Mouse (Mus musculus) heart, embryonic 12.5 days (tissue): ENCODE measurements around the gene Scgb1a1. TPM values are rescaled to one million over a fixed set of nuclear protein-coding genes. Genes with fewer than 3 reads are reported as not detected.

Experiments used
- ATAC-seq: fragments of 200-750 bp; cut with Nextera tagmentation; 2 replicates; pipeline ENCODE4 v1.8.0; 2017; ENCODE audit warnings: moderate TSS enrichment, moderate library complexity; ENCODE audit not compliant: insufficient number of reproducible peaks, low FRiP score
- H3K27ac ChIP-seq: fragments of 300-500 bp; sonication (generic); 2 replicates; pipeline ENCODE4 v1.5.1; 2016; ENCODE audit warnings: mild to moderate bottlenecking, moderate library complexity; ENCODE audit not compliant: poor library complexity, severe bottlenecking
- H3K27me3 ChIP-seq: fragments of 300-500 bp; sonication (generic); replicated peaks from 2 replicates; pipeline ENCODE4 v1.6.1; 2016; ENCODE audit warnings: mild to moderate bottlenecking, moderate library complexity
- H3K36me3 ChIP-seq: fragments of 300-500 bp; sonication (generic); 2 replicates; pipeline ENCODE4 v1.6.1; 2016; ENCODE audit warnings: mild to moderate bottlenecking, moderate library complexity
- H3K4me1 ChIP-seq: fragments of 300-500 bp; sonication (generic); replicated peaks from 2 replicates; pipeline ENCODE4 v1.6.1; 2016; ENCODE audit warnings: mild to moderate bottlenecking
- H3K4me2 ChIP-seq: fragments of 300-500 bp; sonication (generic); 2 replicates; pipeline ENCODE4 v1.6.1; 2016; ENCODE audit warnings: mild to moderate bottlenecking, moderate library complexity
- H3K4me3 ChIP-seq: fragments of 300-500 bp; sonication (generic); 2 replicates; pipeline ENCODE4 v1.5.1; 2016; ENCODE audit warnings: mild to moderate bottlenecking
- H3K9ac ChIP-seq: fragments of 300-500 bp; sonication (generic); 2 replicates; pipeline ENCODE4 v1.6.1; 2016; ENCODE audit warnings: mild to moderate bottlenecking, moderate library complexity
- H3K9me3 ChIP-seq: fragments of 300-500 bp; sonication (generic); replicated peaks from 2 replicates; pipeline ENCODE4 v1.6.1; 2016; ENCODE audit warnings: mild to moderate bottlenecking, moderate library complexity
- WGBS: fragments of 180-500 bp; shearing (Covaris S2); methylation state at CpG from one replicate; pipeline ENCODE4 v1.1.7; 2016; 5-methylcytosine and 5-hydroxymethylcytosine counted together
- polyA plus RNA-seq: library from polyadenylated mRNA; unstranded; fragments of >200 nt; fragmentation: Nextera tagmentation; extraction: Ambion mirVana; gene quantifications from 2 replicates; pipeline ENCODE4 v1.2.1, GENCODE M21; 2016

Gene Scgb1a1
- polyA plus RNA-seq, 1 experiment from 2014 or later = not detected

- H3K4me2 ChIP-seq = no peak overlapping the region
- no peaks in the 10 kb centered on the region for H3K36me3 ChIP-seq
- H3K4me3 ChIP-seq = no peak overlapping the region
- H3K27me3 ChIP-seq = no peaks in the 10 kb centered on the region
- H3K9ac ChIP-seq = no peak overlapping the region
- H3K27ac ChIP-seq = no peak overlapping the region
- no peak for ATAC-seq
- no peaks in the 10 kb centered on the region for H3K9me3 ChIP-seq
- 89% methylated on average over 3 of the region's 3 CpGs for WGBS
- peaks cover 32% of the 10 kb centered on the region for H3K4me1 ChIP-seq
Observed at GRCm38 (mm10) chr19:9076035-9076434, 11.7 kb downstream of the Scgb1a1 start.

- 71% methylated on average over 2 of the region's 2 CpGs for whole genome bisulfite sequencing
- H3K27ac ChIP-seq = no peak overlapping the region
- ATAC-seq = no peak
Observed at GRCm38 (mm10) chr19:9075558-9075957, 12.2 kb downstream of the Scgb1a1 start.

DNA sequence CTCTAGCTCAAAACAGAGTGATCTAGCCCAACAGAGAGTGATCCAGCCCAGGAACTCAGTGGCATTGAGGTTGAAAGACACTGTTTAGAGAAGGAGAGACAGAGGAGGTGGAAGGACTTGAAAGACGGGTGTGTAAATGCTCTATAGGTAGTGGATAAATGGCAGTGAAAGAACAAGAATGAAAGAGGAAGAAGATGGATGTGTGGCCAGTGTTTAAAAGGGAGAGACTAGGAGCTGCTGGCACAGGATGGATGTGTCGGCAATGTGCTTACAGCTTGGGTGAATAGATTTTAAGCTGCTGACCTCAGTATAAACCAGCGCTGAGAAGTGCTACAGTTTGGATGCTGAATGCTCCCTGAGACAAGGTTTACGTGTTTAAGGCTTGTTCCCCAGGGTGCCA lies 13.3 kb downstream of the Scgb1a1 start:
- H3K27ac ChIP-seq = peak overlapping the region; percentile 25; the same call in 1 of the 2 replicates
- 69% methylated on average over 4 of the region's 4 CpGs for WGBS
- no peak overlapping the region for H3K4me2 ChIP-seq
- H3K4me3 ChIP-seq = no peak overlapping the region
- H3K27me3 ChIP-seq = no peaks in the 10 kb centered on the region
- ATAC-seq = no peak
- peaks cover 41% of the 10 kb centered on the region for H3K4me1 ChIP-seq
- H3K36me3 ChIP-seq = no peaks in the 10 kb centered on the region
- H3K9me3 ChIP-seq = no peaks in the 10 kb centered on the region
- H3K9ac ChIP-seq = no peak overlapping the region

More at GRCm38 (mm10) chr19:9075558-9075957, 12.2 kb downstream of the Scgb1a1 start:
- Histone ChIP-seq H3K9ac (no peak overlapping the region), H3K4me1 (peaks cover 37% of the 10 kb centered on the region), H3K4me3 (no peak overlapping the region), H3K27me3 (no peaks in the 10 kb centered on the region), H3K36me3 (no peaks in the 10 kb centered on the region), H3K4me2 (no peak overlapping the region), H3K9me3 (no peaks in the 10 kb centered on the region)

GRCm38 (mm10) chr19:9073776-9074411 lies 13.9 kb downstream of the Scgb1a1 start:
- H3K4me1 ChIP-seq = peaks cover 40% of the 10 kb centered on the region
- no peak overlapping the region for H3K4me3 ChIP-seq
- WGBS = 45% methylated on average over 12 of the region's 12 CpGs
- H3K36me3 ChIP-seq = no peaks in the 10 kb centered on the region
- no peaks in the 10 kb centered on the region for H3K27me3 ChIP-seq
- no peak overlapping the region; the same call in 1 of the 2 replicates for H3K9ac ChIP-seq
- no peak for ATAC-seq
- no peak overlapping the region for H3K4me2 ChIP-seq
- H3K27ac ChIP-seq = no peak overlapping the region
- H3K9me3 ChIP-seq = no peaks in the 10 kb centered on the region

GRCm38 (mm10) chr19:9072157-9072530 lies 15.6 kb downstream of the Scgb1a1 start:
- Histone ChIP-seq H3K27ac (peak overlapping the region; percentile 78), H3K4me2 (no peak overlapping the region), H3K4me1 (peaks cover 40% of the 10 kb centered on the region), H3K9ac (no peak overlapping the region), H3K27me3 (no peaks in the 10 kb centered on the region), H3K4me3 (no peak overlapping the region), H3K36me3 (no peaks in the 10 kb centered on the region), H3K9me3 (no peaks in the 10 kb centered on the region)
- no peak for ATAC-seq
- 32% methylated on average over 2 of the region's 2 CpGs for WGBS

DNA sequence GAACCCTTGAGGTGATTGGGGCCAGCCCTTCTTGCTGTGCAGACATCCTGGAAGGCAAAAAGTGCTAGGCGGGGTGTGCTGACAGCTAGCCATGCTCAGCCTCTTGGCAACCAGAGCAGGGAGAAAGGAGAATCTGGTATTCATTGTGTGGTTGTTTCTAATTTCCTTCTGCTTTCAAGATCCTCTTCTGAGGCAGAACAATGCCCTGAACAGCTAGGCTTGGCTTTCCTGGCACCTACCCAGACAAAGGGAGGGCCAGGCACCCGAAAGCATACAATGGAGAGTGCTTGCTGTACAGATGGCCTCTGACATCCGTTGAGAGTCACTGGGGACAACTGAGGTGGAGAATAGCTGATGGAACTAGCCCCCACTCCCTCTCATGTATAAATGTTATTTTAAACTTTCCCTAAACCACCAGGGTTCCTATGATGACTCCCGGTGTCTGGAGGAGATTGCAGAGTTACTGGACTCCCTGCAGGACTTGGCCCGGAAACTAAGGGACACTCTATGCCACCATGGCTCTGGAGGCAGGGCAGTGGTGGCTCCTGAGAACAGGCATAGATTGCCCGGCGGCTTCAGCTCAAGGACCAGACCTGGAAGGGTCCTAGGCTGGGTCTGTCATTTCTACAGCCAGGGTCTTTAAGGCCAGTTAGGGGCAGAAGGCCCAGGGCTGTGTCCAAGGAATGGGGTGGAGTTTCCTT lies 16.2 kb downstream of the Scgb1a1 start:
- Histone ChIP-seq H3K4me2 (peak overlapping the region; percentile 15; the same call in 1 of the 2 replicates), H3K9ac (no peak overlapping the region)
- WGBS = 40% methylated on average over 7 of the region's 7 CpGs

GRCm38 (mm10) chr19:9070316-9070715 lies 17.4 kb downstream of the Scgb1a1 start:
- Histone ChIP-seq H3K9me3 (no peaks in the 10 kb centered on the region), H3K4me1 (peaks cover 48% of the 10 kb centered on the region), H3K9ac (no peak overlapping the region), H3K27ac (peak overlapping the region; percentile 14; the same call in 1 of the 2 replicates), H3K36me3 (no peaks in the 10 kb centered on the region), H3K4me2 (no peak overlapping the region), H3K4me3 (no peak overlapping the region), H3K27me3 (no peaks in the 10 kb centered on the region)
- 68% methylated on average over 2 of the region's 2 CpGs for WGBS
- ATAC-seq = no peak

More for the DNA sequence above, 16.2 kb downstream of the Scgb1a1 start:
- no peaks in the 10 kb centered on the region for H3K9me3 ChIP-seq
- H3K27ac ChIP-seq = peak overlapping the region; percentile 78
- peaks cover 40% of the 10 kb centered on the region for H3K4me1 ChIP-seq
- no peak overlapping the region for H3K4me3 ChIP-seq
- ATAC-seq = peak; percentile 72
- H3K27me3 ChIP-seq = no peaks in the 10 kb centered on the region
- no peaks in the 10 kb centered on the region for H3K36me3 ChIP-seq

DNA sequence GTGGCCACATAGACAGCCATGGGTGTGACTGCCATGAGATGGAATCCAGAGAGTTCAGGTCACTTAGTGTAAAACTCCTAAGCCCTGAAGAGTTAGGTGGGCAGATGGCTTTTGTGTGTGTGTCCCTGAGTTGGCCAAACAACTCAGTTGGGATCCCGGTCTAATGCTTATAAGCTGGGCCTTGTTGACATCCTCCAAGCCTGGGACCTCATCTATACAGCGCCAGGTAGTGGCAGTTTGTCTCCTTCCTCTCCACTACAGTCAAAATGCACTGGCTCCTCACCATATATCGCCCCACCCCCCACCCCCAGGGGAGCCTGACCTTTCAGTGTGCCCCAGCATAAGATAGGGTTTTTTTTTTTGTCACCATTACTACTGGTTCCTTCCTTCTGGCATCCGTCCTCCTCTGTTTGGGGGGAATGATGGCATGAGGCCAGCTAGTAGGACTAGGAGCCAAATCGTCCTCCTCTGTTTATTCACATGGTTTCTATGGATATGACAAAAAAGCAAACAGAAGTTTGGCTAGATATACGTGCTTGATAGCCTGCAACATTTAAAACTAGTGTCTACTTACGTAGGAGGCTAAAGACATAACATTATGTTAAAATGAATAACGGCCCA lies 18.0 kb downstream of the Scgb1a1 start:
- no peaks in the 10 kb centered on the region for H3K9me3 ChIP-seq
- WGBS = 52% methylated on average over 8 of the region's 8 CpGs
- no peak overlapping the region for H3K4me2 ChIP-seq
- no peak overlapping the region for H3K27ac ChIP-seq
- H3K9ac ChIP-seq = no peak overlapping the region
- H3K4me1 ChIP-seq = peaks cover 48% of the 10 kb centered on the region
- H3K4me3 ChIP-seq = no peak overlapping the region
- H3K36me3 ChIP-seq = no peaks in the 10 kb centered on the region
- ATAC-seq = no peak
- H3K27me3 ChIP-seq = no peaks in the 10 kb centered on the region

GRCm38 (mm10) chr19:9067292-9067691 lies 20.5 kb downstream of the Scgb1a1 start:
- no peaks in the 10 kb centered on the region for H3K9me3 ChIP-seq
- 83% methylated on average over 5 of the region's 5 CpGs for WGBS
- no peak overlapping the region for H3K9ac ChIP-seq
- H3K27ac ChIP-seq = no peak overlapping the region
- H3K4me2 ChIP-seq = no peak overlapping the region
- H3K4me3 ChIP-seq = no peak overlapping the region
- no peaks in the 10 kb centered on the region for H3K36me3 ChIP-seq
- peaks cover 36% of the 10 kb centered on the region for H3K4me1 ChIP-seq
- no peaks in the 10 kb centered on the region for H3K27me3 ChIP-seq
- no peak for ATAC-seq

DNA sequence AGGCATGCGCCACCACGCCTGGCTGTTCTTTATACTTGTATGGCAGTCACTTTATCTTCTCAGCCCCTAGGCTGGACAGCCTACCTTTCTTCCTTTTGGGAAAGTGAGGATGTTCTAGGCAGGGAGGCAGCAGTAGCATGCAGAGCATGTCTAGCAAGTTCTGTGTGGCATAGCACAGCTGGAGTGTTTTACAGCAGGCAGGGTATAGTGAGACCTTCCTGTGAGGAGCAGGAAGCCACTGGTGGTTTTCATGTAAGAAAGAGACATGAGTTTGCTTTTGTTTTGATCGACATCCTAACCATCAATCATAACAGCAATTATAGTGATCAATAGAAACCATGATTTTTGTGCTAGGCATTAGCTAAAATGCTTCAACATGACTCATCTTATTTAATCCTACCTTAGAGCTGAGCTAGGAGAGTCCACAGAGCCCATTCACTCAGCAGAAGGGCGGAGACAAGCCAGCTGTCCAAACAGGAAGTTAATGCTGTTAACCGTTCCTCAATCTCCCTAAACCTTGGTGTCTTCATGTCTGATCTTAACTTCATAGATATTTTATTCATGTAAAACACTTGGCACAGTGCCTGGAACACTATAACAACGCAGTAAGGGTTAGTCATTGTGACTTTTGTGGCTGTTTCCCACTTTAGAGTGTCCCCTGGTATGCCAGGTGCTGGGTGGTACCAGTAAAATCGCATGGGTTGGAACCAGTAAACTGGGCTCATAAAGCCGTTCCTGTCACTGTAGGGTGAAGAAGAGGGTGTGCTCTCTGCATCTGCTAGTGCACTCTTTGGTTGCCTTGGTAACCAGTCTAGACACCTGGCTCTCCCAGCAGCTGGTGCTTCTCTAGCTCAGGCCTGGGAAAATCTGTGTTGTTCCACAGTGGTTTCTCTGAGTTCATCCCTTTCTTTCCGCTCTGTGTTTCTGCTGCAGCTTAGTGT lies 21.9 kb downstream of the Scgb1a1 start:
- Histone ChIP-seq H3K36me3 (no peaks in the 10 kb centered on the region), H3K4me1 (peaks cover 28% of the 10 kb centered on the region), H3K4me2 (no peak overlapping the region), H3K27ac (no peak overlapping the region), H3K9me3 (no peaks in the 10 kb centered on the region), H3K27me3 (no peaks in the 10 kb centered on the region), H3K4me3 (no peak overlapping the region), H3K9ac (no peak overlapping the region)
- ATAC-seq = no peak
- 58% methylated on average over 9 of the region's 9 CpGs for WGBS
